Mouse (Mus musculus) MEL (cell line): ENCODE data around the gene Vtn.

ENCODE experiments used
- CHD1 ChIP-seq: IDR thresholded peaks from 2 replicates; pipeline ENCODE4 v1.6.1; 2012; ENCODE audit warnings: low read depth, mild to moderate bottlenecking, inconsistent platforms, low read length, improper control_type of control experiment
- CTCF ChIP-seq, 3 experiments: IDR thresholded peaks in 2 of 3; conservative IDR thresholded peaks in 1 of 3; 2 replicates each; pipeline ENCODE4 v1.5.1; 2011 to 2012; ENCODE audit warnings: low read length in 3 of 3, low read depth in 2 of 3, mild to moderate bottlenecking in 2 of 3, improper control_type of control experiment in 1 of 3, inconsistent platforms in 1 of 3, mixed read lengths in 1 of 3, moderate library complexity in 1 of 3; ENCODE audit not compliant: control insufficient read depth in 1 of 3, insufficient read depth in 1 of 3, poor library complexity in 1 of 3, severe bottlenecking in 1 of 3
- EP300 ChIP-seq, 2 experiments: IDR thresholded peaks; 2 replicates each; pipeline ENCODE4 v1.6.1; 2011; ENCODE audit warnings: improper control_type of control experiment in 2 of 2, low read length in 2 of 2, low read depth in 1 of 2, mild to moderate bottlenecking in 1 of 2
- GATA1 ChIP-seq: IDR thresholded peaks from 2 replicates; pipeline ENCODE4 v1.6.1; 2011; ENCODE audit warnings: low read depth, low read length, improper control_type of control experiment
- MAFK ChIP-seq: IDR thresholded peaks from 2 replicates; pipeline ENCODE4 v1.6.1; 2011; ENCODE audit warnings: low read depth, mild to moderate bottlenecking, low read length, improper control_type of control experiment, borderline replicate concordance
- TBP ChIP-seq: IDR thresholded peaks from 2 replicates; pipeline ENCODE4 v1.8.0; 2011; ENCODE audit warnings: low read depth, low read length, improper control_type of control experiment
- TCF12 ChIP-seq: IDR thresholded peaks from 2 replicates; pipeline ENCODE4 v1.6.1; 2014; ENCODE audit warnings: low read depth, mild to moderate bottlenecking, inconsistent platforms, low read length, improper control_type of control experiment, moderate library complexity

- TF ChIP-seq CHD1 = 0 out of 2 replicates have a peak, but pooled peaks have one; percentile 0
- TF ChIP-seq GATA1 = no peak
- no peak for TF ChIP-seq CTCF (IDR thresholded peaks at IDR 0.05 in 2 of 3, conservative IDR thresholded peaks at IDR 0.05 in 1 of 3; ENCODE audit: control insufficient read depth in 1 of 3, insufficient read depth in 1 of 3, low read depth in 2 of 3, low read length in 3 of 3, poor library complexity in 1 of 3, severe bottlenecking in 1 of 3)
- TF ChIP-seq EP300 (IDR thresholded peaks at IDR 0.05; ENCODE audit: low read depth in 1 of 2, low read length in 2 of 2) = no peak
- no peak for TF ChIP-seq TCF12
- no peak for TF ChIP-seq MAFK
- no peak for TF ChIP-seq TBP
These were observed 50.6 kb downstream of the Vtn start for GRCm38 (mm10) chr11:78549491-78549987.
